22 mouse cellular contexts compared by ENCODE assay signal in the genomic region with DNA sequence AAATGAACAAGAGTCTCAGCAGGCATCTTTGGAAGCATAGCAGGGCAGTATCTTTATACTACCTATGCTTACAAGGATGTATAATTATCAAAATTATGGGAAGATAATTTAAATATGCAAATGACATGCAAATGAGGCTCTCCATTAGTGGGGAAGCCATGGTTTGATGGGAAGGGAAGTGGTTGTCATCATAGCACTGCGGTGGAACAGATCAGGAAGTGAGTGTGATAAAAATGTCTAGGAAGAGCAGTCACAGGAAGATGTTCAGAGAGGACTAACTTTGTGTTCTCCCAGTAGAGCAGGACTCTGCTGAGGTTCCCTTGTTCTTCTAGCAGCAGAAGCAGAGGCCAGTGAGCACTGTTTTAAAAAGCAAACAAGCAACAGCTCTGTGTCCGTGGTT.
DNase-seq lines count a peak whose midpoint lies in the region; ATAC-seq and TF ChIP-seq lines count a peak whose summit lies in the region.
"Had no signal": no experiment of that assay in that cellular context is flagged by ENCODE, and none has a peak within 500 bp of the region (broad histone marks: within the 10 kb centered on the region; RNA-seq: fewer than 3 reads in every experiment).

No protein-coding gene starts in this region.

- no peak for ATAC-seq in kidney, embryonic 16.5 days (ENCODE audit: low FRiP score, low TSS enrichment)
- peak; percentile 86 for ATAC-seq in common myeloid progenitor, adult 5-6 weeks (replicated peaks; ENCODE audit: low read depth, poor library complexity, severe bottlenecking)
- peak; percentile 66 for ATAC-seq in megakaryocyte progenitor cell, adult 5-6 weeks (replicated peaks; ENCODE audit: poor library complexity)
- no peak for ATAC-seq in forebrain, embryonic 16.5 days
- ATAC-seq in stomach, postnatal 0 days (ENCODE audit: low FRiP score, low TSS enrichment): no peak
- ATAC-seq: activated CD4-positive, CD25-positive, alpha-beta regulatory T cell, adult 4 months; forebrain, embryonic 13.5 days; forebrain, embryonic 15.5 days; Patski had no signal

- no peak for TF ChIP-seq EP300 in MEL (IDR thresholded peaks at IDR 0.05; ENCODE audit: low read depth in 1 of 2, low read length in 2 of 2)
- no peak for TF ChIP-seq EP300 in stomach, postnatal 0 days (optimal IDR thresholded peaks at IDR 0.05)

- H3K4me2 ChIP-seq in kidney, embryonic 16.5 days (replicated peaks; ENCODE audit: low read depth, low read length): no peak overlapping the region
- H3K4me2 ChIP-seq in forebrain, embryonic 16.5 days (ENCODE audit: low read length): no peak overlapping the region
- no peak overlapping the region for H3K4me2 ChIP-seq in stomach, postnatal 0 days (replicated peaks; ENCODE audit: low read depth)
- H3K4me2 ChIP-seq: embryonic facial prominence, embryonic 12.5 days; forebrain, embryonic 13.5 days; forebrain, embryonic 15.5 days had no signal

- no peak for DNase-seq in kidney, postnatal 10 days
- peak; percentile 48 for DNase-seq in MEL (ENCODE audit: low read depth, low spot score)
- DNase-seq in stomach, postnatal 0 days (ENCODE audit: low spot score): no peak
- no peak for DNase-seq in lung, adult 2 months
- DNase-seq: adrenal gland, adult 8-10 months; adrenal gland, postnatal 14 days; adrenal gland, postnatal 36 days; cerebellum, adult 11-12 months; cerebellum, adult 2 months; cerebellum, adult 9-10 months; cerebellum, postnatal 10 days; cerebellum, postnatal 36 days had no signal

- H3K27me3 ChIP-seq in kidney, embryonic 16.5 days (ENCODE audit: insufficient read depth, low read length): no peaks in the 10 kb centered on the region
- no peaks in the 10 kb centered on the region for H3K27me3 ChIP-seq in MEL (ENCODE audit: control insufficient read depth in 1 of 2, insufficient read depth in 2 of 2, low read length in 2 of 2)
- no peaks in the 10 kb centered on the region for H3K27me3 ChIP-seq in forebrain, embryonic 16.5 days (replicated peaks; ENCODE audit: control insufficient read depth, insufficient read depth, low read length)
- H3K27me3 ChIP-seq in stomach, postnatal 0 days (ENCODE audit: control insufficient read depth, insufficient read depth, low read length): no peaks in the 10 kb centered on the region
- H3K27me3 ChIP-seq: embryonic facial prominence, embryonic 12.5 days; forebrain, embryonic 13.5 days; forebrain, embryonic 15.5 days; Patski had no signal

- peak overlapping the region; percentile 59; the same call in 1 of the 2 replicates for H3K27ac ChIP-seq in kidney, embryonic 16.5 days (ENCODE audit: low read length)
- no peak overlapping the region for H3K27ac ChIP-seq in MEL (ENCODE audit: control insufficient read depth, low read depth, low read length)
- H3K27ac ChIP-seq in forebrain, embryonic 16.5 days (ENCODE audit: low read length): no peak overlapping the region
- no peak overlapping the region for H3K27ac ChIP-seq in stomach, postnatal 0 days (replicated peaks)
- H3K27ac ChIP-seq: embryonic facial prominence, embryonic 10.5 days; embryonic facial prominence, embryonic 12.5 days; forebrain, embryonic 13.5 days; forebrain, embryonic 15.5 days had no signal

- H3K9me3 ChIP-seq in kidney, embryonic 16.5 days (ENCODE audit: low read length): no peaks in the 10 kb centered on the region
- no peaks in the 10 kb centered on the region for H3K9me3 ChIP-seq in MEL (replicated peaks; ENCODE audit: insufficient read depth, low read length)
- no peaks in the 10 kb centered on the region for H3K9me3 ChIP-seq in forebrain, embryonic 16.5 days (ENCODE audit: control insufficient read depth, low read length)
- H3K9me3 ChIP-seq in stomach, postnatal 0 days (ENCODE audit: control insufficient read depth, low read length): no peaks in the 10 kb centered on the region
- H3K9me3 ChIP-seq: embryonic facial prominence, embryonic 10.5 days; embryonic facial prominence, embryonic 12.5 days; forebrain, embryonic 13.5 days; forebrain, embryonic 15.5 days had no signal

- no peaks in the 10 kb centered on the region for H3K36me3 ChIP-seq in kidney, embryonic 16.5 days (ENCODE audit: insufficient read depth, low read length)
- no peaks in the 10 kb centered on the region for H3K36me3 ChIP-seq in MEL (ENCODE audit: control insufficient read depth in 1 of 2, insufficient read depth in 2 of 2, low read length in 2 of 2)
- no peaks in the 10 kb centered on the region for H3K36me3 ChIP-seq in forebrain, embryonic 16.5 days (ENCODE audit: control insufficient read depth, insufficient read depth)
- no peaks in the 10 kb centered on the region for H3K36me3 ChIP-seq in stomach, postnatal 0 days (ENCODE audit: control insufficient read depth, insufficient read depth, low read length)
- H3K36me3 ChIP-seq: embryonic facial prominence, embryonic 10.5 days; embryonic facial prominence, embryonic 12.5 days; forebrain, embryonic 15.5 days had no signal

- no peaks in the 10 kb centered on the region for H3K4me1 ChIP-seq in kidney, embryonic 16.5 days (ENCODE audit: insufficient read depth, low read length)
- no peaks in the 10 kb centered on the region for H3K4me1 ChIP-seq in MEL (ENCODE audit: control insufficient read depth in 1 of 2, insufficient read depth in 2 of 2, low read length in 2 of 2)
- H3K4me1 ChIP-seq in forebrain, embryonic 16.5 days (replicated peaks; ENCODE audit: control insufficient read depth, insufficient read depth, low read length): no peaks in the 10 kb centered on the region
- H3K4me1 ChIP-seq in stomach, postnatal 0 days (replicated peaks; ENCODE audit: control insufficient read depth, insufficient read depth): no peaks in the 10 kb centered on the region
- no peaks in the 10 kb centered on the region for H3K4me1 ChIP-seq in lung, adult 2 months (ENCODE audit: control insufficient read depth, insufficient read depth, low read length)
- H3K4me1 ChIP-seq: embryonic facial prominence, embryonic 12.5 days; forebrain, embryonic 13.5 days; forebrain, embryonic 15.5 days had no signal

- TF ChIP-seq CTCF in MEL (IDR thresholded peaks at IDR 0.05 in 2 of 3, conservative IDR thresholded peaks at IDR 0.05 in 1 of 3; ENCODE audit: control insufficient read depth in 1 of 3, insufficient read depth in 1 of 3, low read depth in 2 of 3, low read length in 3 of 3, poor library complexity in 1 of 3, severe bottlenecking in 1 of 3): no peak
- TF ChIP-seq CTCF in stomach, postnatal 0 days (IDR thresholded peaks at IDR 0.05; ENCODE audit: low read depth): no peak
- TF ChIP-seq CTCF in lung, adult 2 months (IDR thresholded peaks at IDR 0.05; ENCODE audit: insufficient read depth, low read length): no peak

- no peaks in the 10 kb centered on the region for H3K79me2 ChIP-seq in MEL (ENCODE audit: control insufficient read depth, insufficient read depth, low read length, poor library complexity)

- no peak overlapping the region for H3K9ac ChIP-seq in kidney, embryonic 16.5 days (replicated peaks; ENCODE audit: low read length)
- no peak overlapping the region for H3K9ac ChIP-seq in MEL (ENCODE audit: control insufficient read depth, low read depth, low read length, poor library complexity, severe bottlenecking)
- H3K9ac ChIP-seq in forebrain, embryonic 16.5 days (replicated peaks; ENCODE audit: low read depth, low read length): no peak overlapping the region
- no peak overlapping the region for H3K9ac ChIP-seq in stomach, postnatal 0 days (ENCODE audit: low read length)
- H3K9ac ChIP-seq: embryonic facial prominence, embryonic 12.5 days; forebrain, embryonic 13.5 days; forebrain, embryonic 15.5 days had no signal

- no peak overlapping the region for H3K4me3 ChIP-seq in kidney, embryonic 16.5 days (ENCODE audit: low read length)
- H3K4me3 ChIP-seq in MEL (ENCODE audit: control insufficient read depth in 1 of 2, insufficient read depth in 1 of 2, low read depth in 2 of 2, low read length in 2 of 2): peak overlapping the region in 1 of 2 experiments; percentile 2; a peak in 1 of 4 replicates
- no peak overlapping the region for H3K4me3 ChIP-seq in forebrain, embryonic 16.5 days (replicated peaks; ENCODE audit: low read length)
- H3K4me3 ChIP-seq in stomach, postnatal 0 days (ENCODE audit: low read depth, low read length): no peak overlapping the region
- H3K4me3 ChIP-seq in lung, adult 2 months (replicated peaks; ENCODE audit: extremely low read depth, low read depth, low read length): no peak overlapping the region
- H3K4me3 ChIP-seq: embryonic facial prominence, embryonic 10.5 days; embryonic facial prominence, embryonic 12.5 days; forebrain, embryonic 13.5 days; forebrain, embryonic 15.5 days had no signal

- no peak for TF ChIP-seq POLR2A in MEL (IDR thresholded peaks at IDR 0.05; ENCODE audit: control insufficient read depth in 1 of 2, insufficient read depth in 1 of 2, low read depth in 1 of 2, low read length in 2 of 2, poor library complexity in 1 of 2)
- no peak for TF ChIP-seq POLR2A in lung, adult 2 months (IDR thresholded peaks at IDR 0.05; ENCODE audit: borderline replicate concordance, extremely low read depth, low read depth, low read length)

- no peak for TF ChIP-seq RAD21 in MEL (IDR thresholded peaks at IDR 0.05; ENCODE audit: low read depth, low read length)

- 60% methylated on average over 2 of the region's 2 CpGs for WGBS in kidney, embryonic 16.5 days
- 77% methylated on average over 2 of the region's 2 CpGs for WGBS in forebrain, embryonic 16.5 days
- WGBS in stomach, postnatal 0 days: 75% methylated on average over 2 of the region's 2 CpGs
- 44% methylated on average over 2 of the region's 2 CpGs for WGBS in lung, adult 2 months

TF ChIP-seq in MEL, 35 proteins besides CTCF, POLR2A, EP300 and RAD21:
- TF ChIP-seq NRF1 (IDR thresholded peaks at IDR 0.05; ENCODE audit: insufficient read depth, low read depth, low read length, poor library complexity, severe bottlenecking) (no peak), JUND (IDR thresholded peaks at IDR 0.05; ENCODE audit: low read depth, low read length) (no peak), UBTF (IDR thresholded peaks at IDR 0.05; ENCODE audit: borderline replicate concordance, insufficient read depth, low read depth, low read length) (no peak), MYB (IDR thresholded peaks at IDR 0.05; ENCODE audit: low read depth, low read length) (no peak), BHLHE40 (IDR thresholded peaks at IDR 0.05; ENCODE audit: borderline replicate concordance, low read depth, low read length) (no peak), NELFE (IDR thresholded peaks at IDR 0.05; ENCODE audit: low read depth, low read length) (no peak), TCF12 (IDR thresholded peaks at IDR 0.05; ENCODE audit: low read depth, low read length) (no peak), GABPA (IDR thresholded peaks at IDR 0.05; ENCODE audit: low read depth, low read length) (no peak), SMC3 (IDR thresholded peaks at IDR 0.05; ENCODE audit: low read depth, low read length) (no peak), POLR2AphosphoS5 (IDR thresholded peaks at IDR 0.05; ENCODE audit: borderline replicate concordance, low read depth, low read length) (no peak), MXI1 (IDR thresholded peaks at IDR 0.05; ENCODE audit: low read depth, low read length) (no peak), USF1 (IDR thresholded peaks at IDR 0.05; ENCODE audit: low read depth, low read length) (no peak), MAZ (IDR thresholded peaks at IDR 0.05; ENCODE audit: low read depth, low read length) (no peak)

Comparison
In these comparisons a context has a peak if more than half of its experiments do, and no peak if none do; other contexts are left out.
1. ATAC-seq: peak in common myeloid progenitor, adult 5-6 weeks (single experiment) and megakaryocyte progenitor cell, adult 5-6 weeks (single experiment); none in kidney, embryonic 16.5 days (single experiment), forebrain, embryonic 16.5 days (single experiment) and stomach, postnatal 0 days (single experiment).